Mouse (Mus musculus): ENCODE measurements around the gene Cdh20.
"Not testable (repeated sequence)": the region's sequence is repeated elsewhere in the genome, so short reads cannot be mapped to it uniquely, and the experiment has no call there.

Gene Cdh20

DNA sequence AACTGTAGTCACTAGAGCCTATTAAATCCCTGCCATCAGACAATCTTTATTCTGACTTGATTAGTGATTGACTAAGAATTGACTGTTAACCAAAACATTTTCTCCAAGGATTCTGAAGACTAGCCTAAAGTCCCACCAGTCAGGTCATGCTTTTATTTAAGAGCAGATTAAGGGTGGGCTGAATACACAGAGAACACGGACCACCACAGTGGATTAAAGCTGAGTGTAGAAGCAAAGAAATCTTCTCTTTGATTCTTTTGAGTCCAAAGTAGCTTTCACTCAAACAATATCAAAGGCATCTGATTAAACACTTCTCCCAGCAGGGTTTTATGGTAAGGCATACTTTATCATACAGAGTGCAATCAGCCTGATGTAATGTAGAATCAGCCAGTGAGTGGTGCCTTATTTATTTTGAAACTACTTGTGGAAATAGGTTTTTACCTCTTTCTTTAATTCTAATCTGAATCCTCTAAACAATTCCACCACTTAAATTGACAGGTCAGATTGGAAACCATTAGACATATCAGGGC, 149.0 kb downstream of the Cdh20 start:
- no peak for DNase-seq

DNA sequence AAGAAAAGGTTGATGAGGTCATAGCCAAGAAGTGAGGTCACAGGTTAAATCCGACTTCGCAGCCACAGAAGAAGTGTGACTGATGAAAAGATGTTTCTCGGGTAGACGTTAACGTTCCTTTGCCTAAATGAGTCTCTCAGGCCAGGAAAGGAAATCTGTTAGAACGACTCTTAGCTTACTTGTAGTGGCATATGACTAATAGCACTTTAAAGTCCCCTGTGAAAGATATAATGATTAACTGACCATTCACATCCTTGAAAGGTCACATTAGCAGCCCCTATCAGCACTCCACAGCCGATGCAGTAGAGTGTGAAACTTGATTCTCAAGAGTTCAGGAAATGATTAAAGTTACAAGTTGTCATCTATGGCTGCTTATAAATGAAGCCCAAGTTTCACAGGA, 164.7 kb downstream of the Cdh20 start:
- no peak for DNase-seq

DNA sequence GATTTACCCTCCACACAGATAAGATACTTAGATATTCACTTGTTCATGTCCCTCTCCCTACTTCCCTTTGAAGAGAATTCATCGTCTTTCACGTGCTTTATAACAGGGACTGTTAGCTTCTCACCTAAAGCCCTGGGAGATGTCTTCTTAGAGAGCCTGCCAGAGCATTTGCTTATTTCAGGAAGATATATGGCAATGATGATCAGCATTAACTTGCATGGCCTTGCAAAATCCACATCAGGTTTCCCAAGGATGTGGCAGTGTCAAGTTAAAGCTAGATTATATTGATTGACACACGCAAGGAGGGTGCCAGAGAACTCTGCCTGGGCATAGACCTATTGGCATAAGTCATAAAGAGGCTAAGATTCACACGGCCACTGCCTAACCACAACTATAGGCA, 168.6 kb downstream of the Cdh20 start:
- DNase-seq, result no peak

DNA sequence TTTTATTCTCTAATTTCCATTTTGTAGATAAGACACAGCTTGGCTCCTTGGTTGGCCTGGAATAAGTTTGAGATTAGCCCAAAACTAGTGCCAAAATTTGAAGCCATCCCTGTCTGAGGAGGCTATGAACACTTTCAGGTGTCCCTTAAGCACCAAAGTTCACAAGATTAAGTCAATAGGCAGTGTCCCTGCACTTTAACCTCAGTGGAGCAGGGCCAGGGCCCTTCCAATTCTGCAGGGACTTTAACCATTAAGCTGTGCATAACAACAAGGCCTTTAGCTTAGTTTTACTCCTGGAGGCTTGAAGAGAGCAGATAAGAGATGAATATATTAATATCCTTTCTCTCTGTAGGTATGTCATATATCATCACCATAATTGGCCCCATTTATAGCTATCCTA, 170.8 kb downstream of the Cdh20 start:
- DNase-seq, result no peak

DNA sequence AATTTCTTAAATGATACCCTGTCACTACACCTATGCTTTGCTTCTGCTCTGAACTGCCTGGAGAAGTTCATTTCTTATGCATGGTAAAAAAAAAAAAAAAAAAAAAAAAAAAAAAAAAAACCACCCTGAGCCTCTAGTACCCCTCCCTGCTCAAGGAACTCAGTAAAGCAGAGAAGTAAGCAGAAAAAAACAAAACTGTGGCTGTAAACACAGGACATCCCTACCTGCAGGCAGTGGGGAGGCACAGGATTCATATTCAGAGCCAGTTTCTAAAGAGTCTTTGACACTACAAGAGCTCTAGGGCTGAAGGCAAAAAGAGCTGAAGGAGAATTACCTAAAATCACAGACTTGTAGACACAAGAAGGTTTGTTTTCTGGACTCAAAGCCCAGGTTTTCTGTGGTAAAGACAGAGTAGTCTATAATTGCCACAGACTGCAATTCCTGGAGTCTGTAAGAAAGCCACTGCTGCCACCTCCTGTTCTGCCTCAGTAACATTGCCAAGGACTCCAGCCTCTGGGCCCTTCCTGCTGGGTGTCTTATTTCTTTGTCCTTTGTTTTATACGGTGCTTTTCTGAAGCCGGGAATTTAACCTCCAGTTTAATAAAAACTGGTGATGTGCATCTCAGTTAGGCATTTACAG, 176.3 kb downstream of the Cdh20 start:
- DNase-seq, result no peak

DNA sequence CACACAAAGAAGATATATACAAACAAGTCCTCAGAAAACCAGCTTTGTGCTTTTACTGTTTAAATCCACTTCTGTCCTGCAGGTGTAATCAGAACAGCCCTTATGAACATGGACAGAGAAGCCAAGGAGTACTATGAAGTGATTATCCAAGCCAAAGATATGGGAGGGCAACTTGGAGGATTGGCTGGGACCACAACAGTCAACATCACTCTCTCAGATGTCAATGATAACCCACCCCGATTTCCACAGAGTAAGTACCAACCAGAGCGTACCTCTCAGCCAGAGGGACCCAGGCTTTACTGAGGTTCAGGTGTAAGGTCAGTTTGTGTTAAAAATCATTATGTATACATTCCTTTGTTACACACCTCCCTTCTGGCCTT, 176.8 kb downstream of the Cdh20 start:
- no peak for DNase-seq

DNA sequence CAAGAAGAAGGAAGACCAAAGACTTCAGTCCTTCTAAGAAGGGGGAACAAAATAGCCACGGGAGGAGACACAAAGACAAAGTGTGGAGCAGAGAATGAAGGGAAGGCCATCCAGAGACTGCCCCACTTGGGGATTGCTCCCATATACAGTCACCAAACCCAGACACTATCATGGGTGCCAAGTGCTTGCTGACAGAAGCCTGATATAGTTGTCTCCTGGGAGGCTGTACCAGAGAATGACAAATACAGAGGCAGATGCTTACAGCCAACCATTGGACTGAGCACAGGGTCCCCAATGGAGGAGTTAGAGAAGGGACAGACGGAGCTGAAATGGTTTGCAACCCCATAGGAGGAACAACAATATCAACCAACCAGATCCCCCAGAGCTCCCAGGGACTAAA, 181.3 kb downstream of the Cdh20 start:
- not testable (repeated sequence) for DNase-seq

DNA sequence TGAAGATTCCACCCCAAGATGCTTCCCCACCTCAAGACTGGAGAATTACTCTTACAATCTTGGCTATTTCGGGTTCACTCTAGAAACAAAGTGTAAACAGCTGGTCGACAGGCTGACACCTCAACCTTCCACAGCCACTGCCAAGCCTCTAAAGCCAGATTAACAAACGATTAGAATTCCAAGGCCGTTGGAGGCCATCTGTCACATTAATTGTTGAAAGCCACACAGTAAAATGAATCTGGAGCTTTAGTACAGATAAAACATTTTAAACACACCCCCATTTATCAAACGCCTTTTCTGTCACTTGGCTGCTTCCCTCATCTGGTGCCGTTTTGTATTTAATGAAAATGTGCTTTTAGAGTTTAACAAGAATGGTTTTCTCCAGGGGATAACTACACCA, 188.7 kb downstream of the Cdh20 start:
- no peak for DNase-seq

DNA sequence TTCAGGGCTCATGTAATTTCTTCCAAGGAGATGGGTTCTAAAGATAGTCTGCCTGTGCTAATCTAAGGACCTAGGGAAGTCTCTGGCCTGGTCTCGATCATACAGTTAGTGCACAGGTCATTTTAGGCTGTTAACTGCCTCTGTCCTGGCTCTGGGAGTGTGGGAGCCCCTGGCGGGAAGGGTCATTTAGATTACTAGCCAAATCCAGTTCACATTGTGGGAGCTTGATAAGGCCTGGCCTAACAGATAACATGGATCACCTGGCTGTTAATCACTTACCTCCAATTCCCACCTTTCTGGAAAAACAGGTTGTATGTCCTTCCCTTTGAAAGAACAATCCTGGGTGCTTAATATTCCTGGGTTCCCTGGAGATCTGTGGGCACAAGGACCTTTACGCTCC, 193.3 kb downstream of the Cdh20 start:
- DNase-seq, result no peak

DNA sequence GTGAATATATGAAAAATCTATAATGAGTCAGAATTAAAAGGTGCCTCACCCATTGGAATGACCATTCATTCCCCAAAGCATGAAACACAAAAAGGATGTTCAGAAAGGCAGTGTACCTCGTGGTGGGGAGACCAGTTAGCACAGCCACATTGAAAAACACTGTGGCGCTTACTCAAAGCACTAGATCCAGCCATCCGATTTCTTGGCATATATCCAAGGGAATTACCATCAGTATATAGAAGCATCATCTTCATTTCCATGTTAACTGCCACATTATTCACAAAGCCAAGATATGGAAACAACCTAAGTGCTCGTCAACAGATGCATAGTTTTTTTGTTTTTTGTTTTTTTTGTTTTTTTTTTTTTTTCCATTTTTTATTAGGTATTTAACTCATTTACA, 193.9 kb downstream of the Cdh20 start:
- DNase-seq, result no peak

DNA sequence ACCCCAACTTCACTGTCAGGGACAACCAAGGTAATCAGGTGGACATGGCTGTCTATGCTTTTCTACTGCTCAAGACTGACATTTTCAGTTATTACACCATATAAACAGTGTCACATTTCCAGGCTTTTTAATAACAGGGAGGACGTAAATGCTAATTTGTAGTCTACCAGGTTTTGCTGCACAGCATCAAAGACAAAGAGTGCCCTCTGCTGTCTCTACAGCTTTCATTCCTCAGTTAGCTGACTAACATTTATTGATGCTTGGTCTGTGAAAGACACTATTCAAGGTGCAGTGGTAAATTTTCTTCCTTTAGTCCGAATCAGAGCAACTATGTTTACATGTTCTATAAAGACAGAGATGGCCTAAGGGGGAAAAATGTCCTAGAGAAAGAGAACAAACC, 210.7 kb downstream of the Cdh20 start:
- DNase-seq, result no peak

DNA sequence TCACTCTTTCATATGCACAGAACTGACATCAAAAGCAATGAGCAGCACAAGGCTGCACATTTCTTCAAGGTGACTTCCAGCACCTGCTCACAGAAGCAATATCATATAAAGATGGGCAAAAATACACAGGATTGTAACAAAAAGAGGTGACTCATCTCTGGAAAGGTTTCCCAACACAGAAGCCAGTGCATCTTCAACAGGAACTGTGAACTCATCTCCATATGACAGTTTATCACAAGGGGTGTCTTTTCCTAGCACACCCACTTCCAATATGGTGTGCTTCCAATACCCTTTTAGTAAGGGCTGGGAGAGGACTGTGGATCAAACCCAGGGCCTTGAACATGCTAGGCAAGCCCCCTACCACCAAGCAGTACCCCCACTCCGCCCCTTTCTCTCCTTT, 211.9 kb downstream of the Cdh20 start:
- no peak for DNase-seq

DNA sequence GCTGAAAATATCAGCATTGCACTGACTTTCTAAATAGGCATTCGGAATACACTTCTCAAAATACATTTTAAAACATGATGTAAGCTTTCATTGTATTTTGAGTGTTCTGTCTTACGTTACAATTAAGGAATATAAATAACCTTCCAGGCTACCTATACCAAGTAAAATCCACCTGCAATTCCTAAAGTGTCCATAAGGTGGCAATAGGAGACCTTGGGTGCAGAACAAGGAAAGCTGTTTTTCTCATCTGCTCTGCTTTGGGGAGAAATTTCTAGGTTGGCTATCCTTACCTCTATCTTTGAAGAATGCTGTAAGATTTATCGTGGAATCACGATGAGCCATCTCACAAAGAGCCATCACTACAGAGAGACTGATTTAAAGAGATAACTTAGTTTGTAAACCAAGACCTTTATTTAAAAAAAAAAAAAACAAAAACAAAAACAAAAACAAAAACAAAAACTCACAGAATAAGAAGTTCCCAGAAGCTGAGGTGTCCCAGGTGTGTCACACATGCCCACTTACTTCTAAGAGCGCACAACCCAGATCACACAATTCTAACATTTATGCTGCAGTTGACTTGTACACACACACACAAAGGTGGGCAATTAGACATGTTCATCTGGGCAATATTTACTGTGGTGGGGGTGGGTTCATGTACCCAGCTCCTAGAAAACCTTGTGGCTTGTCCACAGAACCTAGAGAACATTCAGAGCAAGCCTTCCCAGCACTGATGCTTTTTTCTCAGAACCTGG, 218.1 kb downstream of the Cdh20 start:
- no peak for DNase-seq

DNA sequence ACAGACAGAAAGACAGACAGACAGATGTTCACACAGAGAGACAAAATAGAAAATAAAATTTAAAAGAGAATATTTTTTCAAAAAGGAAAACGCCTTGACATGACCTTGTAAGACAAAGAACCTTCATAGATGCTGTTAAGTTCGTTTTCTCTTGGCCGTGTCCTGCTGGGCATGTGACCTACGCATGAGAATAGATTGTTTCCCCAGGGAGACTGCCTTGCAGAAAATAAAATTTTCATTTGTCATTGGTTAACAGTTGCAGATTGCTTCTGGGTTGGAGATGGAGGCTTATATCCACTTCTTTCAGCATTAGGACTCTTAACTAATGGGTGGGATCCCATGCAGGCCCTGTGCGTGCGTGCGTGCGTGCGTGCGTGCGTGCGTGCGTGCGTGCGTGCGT, 219.2 kb downstream of the Cdh20 start:
- DNase-seq, result no peak

DNA sequence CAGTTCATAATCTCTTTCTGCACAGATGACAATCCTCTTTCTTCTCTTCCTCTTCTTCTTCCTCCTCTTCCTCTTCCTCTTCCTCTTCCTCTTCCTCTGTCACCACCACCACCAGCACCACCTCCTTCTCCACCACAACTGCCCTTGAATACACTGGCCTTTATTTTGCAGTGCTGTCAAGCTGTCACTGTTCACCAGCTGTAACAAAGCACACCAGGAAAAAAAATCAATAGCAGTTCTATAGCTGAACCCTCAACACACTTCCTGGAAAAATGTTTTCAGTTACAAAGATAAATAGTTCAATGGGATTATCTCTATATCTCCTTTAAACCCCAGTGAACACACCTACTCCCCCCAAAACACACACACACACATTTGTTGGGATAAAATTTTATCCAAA, 224.1 kb downstream of the Cdh20 start:
- no peak for DNase-seq

DNA sequence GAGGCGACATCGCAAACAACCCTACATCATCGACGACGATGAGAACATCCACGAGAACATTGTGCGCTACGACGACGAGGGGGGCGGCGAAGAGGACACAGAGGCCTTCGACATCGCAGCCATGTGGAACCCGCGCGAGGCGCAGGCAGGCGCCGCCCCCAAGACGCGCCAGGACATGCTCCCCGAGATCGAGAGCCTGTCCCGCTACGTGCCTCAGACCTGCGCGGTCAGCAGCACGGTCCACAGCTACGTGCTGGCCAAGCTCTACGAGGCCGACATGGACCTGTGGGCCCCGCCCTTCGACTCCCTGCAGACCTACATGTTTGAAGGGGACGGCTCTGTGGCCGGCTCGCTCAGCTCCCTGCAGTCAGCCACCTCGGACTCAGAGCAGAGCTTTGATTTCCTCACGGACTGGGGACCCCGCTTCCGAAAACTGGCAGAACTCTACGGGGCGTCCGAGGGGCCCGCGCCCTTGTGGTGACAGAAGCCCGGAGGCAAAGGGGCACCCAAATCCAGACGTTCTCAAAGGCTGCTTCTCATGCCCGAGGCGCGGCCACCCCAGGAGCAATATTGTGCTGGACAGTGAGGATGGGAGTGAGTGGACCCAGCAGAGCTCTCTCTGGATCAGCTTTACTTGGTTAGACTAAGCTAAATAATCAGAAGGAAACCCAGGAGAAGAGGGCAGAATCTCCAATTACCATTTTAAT, 225.7 kb downstream of the Cdh20 start:
- peak; percentile 86 for DNase-seq

DNA sequence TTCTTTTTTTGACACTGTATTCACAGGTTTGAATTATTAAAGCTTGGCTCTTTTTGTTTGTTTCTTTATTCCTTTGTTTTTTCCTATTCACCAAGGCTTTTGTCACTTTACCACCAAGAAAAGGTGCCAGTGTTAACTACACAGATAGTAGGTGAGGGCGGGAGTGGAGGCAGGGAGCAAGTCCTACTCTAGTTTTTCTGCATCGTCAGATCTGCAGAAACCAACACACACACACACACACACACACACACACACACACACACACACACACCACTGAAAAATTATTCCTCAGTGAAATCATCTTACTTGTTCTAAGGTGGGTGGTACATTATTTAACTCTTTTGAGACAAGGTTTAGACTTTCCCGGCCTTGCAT, 226.3 kb downstream of the Cdh20 start:
- no peak for DNase-seq

DNA sequence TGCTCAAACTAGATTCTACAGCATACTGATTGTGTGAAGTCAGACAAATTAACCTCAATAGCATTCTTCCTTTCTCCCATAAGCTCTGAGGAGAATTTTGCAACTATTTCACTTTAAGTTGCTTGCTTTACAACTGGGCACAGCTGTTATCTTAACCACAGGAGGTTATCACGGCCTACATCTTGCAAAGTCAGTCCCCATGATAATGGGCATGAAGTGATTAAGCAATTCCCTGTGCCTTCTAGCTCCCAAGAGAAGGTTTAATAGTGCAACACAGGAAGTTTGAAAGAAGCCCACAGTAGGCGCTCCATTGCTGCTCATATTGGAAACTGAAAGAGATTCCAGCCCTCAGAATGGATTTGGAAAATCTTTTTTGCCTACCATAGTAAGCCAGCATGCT, 229.5 kb downstream of the Cdh20 start:
- no peak for DNase-seq

DNA sequence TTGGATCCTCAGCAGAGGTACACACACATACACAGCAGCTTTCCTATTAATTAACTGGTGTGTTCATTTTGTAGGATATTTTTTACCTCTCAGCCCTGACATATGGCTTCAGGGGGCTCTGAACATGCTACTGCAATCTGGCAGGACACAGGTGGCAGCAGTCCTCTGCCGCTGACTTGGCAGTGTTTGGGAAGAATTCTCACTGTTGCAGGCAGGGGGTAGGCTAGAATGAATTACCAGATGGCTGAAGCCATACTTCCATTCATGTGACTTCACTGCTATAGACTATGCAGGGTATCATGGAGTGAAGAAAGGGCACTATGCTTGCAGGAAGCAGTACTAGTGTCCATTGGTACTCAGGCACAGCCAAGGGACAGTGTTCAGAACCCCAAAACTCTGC, 233.8 kb downstream of the Cdh20 start:
- no peak for DNase-seq

DNA sequence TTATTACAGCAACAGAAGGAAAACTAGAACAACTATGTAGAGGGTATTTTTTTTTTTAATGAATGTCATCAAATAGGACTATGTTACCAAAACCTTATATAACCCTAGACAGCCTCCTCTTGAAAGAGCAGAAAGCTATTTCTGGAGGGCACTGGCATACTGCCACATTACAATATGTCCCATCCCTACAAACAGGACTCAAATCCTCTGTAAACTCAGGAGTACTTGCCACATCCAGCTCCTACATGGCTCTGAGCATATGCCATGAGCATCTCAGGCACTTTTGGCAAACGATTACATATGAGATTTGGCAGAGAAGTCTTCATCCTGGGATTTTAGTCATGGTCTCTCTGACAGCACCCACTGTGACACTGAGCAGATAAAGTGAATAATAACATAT, 235.5 kb downstream of the Cdh20 start:
- DNase-seq, result no peak

DNA sequence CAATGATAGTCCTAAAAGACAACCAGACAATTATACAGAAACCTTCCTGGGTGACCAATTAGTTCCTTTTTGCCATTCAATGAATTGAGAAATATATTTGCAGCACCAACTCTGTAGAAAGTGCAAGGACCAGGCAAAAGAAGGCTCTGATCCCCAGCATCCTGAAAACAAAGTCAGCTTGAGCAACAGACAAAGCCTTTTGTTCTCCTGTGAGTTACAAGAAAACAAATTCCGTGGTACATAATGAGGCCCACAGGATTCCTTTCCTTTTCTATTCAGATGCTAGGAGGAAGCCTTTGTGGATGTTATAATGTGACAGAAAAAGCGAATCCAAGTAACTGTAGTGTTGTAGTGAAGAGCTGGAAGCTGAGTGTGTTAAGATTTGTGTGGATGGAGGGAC, 244.3 kb downstream of the Cdh20 start:
- DNase-seq, result no peak

DNA sequence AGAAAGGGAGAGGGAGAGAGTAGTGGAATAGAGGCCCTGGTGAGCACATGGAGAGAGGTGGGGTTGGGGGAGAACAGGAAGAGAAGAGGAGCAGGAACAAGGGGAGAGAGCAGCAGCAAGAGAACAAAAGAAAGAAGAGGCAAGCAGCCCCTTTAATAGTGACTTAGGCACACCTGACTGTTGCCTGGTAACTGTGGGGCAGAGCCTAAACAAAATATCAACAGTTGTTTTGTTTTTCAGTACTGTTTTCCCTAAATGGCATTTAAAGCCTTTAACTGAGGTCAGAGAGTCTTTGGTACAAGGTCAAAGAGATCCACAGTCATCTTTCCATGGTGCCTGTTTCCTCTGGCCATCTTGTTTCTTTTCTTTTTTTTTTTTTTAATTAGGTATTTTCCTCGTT, 245.0 kb downstream of the Cdh20 start:
- DNase-seq, result no peak

DNA sequence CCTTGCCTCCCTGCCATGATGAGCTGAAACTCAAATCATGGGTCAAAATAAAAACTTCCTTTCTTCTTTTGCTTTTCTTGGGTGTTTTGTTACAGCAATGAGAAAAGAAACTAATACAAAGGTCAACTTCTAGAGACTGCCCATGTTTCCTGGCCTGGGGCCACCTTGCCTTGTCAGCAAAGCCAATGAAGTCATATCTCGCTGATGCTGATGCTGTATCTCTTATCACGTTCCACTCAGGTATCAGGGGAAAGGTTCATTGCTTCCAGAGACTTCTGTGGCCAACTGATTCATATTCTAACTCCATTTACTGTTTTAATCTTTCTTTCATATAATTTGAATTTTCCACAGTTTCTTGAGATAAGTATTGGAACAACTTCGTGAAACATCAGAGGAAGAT, 273.3 kb downstream of the Cdh20 start:
- no peak for DNase-seq
